Mouse (Mus musculus) ES-Bruce4 (cell line): ENCODE measurements around the gene Cers6. TPM values are rescaled to one million over a fixed set of nuclear protein-coding genes. Genes with fewer than 3 reads are reported as not detected.

ENCODE experiments used
- H3K27ac ChIP-seq: 2 replicates; pipeline ENCODE4 v1.5.1; 2012; ENCODE audit warnings: low read length, inconsistent platforms; ENCODE audit not compliant: insufficient read depth
- H3K27me3 ChIP-seq: 2 replicates; pipeline ENCODE4 v1.6.1; 2012; ENCODE audit warnings: mild to moderate bottlenecking, low read length, inconsistent platforms; ENCODE audit not compliant: control insufficient read depth, poor library complexity, insufficient read depth, severe bottlenecking
- H3K36me3 ChIP-seq: 2 replicates; pipeline ENCODE4 v1.6.1; 2012; ENCODE audit warnings: inconsistent platforms, mild to moderate bottlenecking, low read length, moderate library complexity; ENCODE audit not compliant: control insufficient read depth, poor library complexity, insufficient read depth, severe bottlenecking
- H3K4me1 ChIP-seq: one replicate; pipeline ENCODE4 v1.8.1; 2011; ENCODE audit warnings: low read length; ENCODE audit not compliant: control insufficient read depth, insufficient read depth
- H3K4me3 ChIP-seq: 2 replicates; pipeline ENCODE4 v1.5.1; 2011; ENCODE audit warnings: low read depth, mild to moderate bottlenecking, low read length
- H3K9ac ChIP-seq: 2 replicates; pipeline ENCODE4 v1.6.1; 2012; ENCODE audit warnings: low read depth, mild to moderate bottlenecking, inconsistent platforms; ENCODE audit not compliant: poor library complexity, severe bottlenecking
- H3K9me3 ChIP-seq: replicated peaks from 2 replicates; pipeline ENCODE4 v1.6.1; 2012; ENCODE audit warnings: mild to moderate bottlenecking, low read length, inconsistent platforms; ENCODE audit not compliant: control insufficient read depth, poor library complexity, insufficient read depth, severe bottlenecking
- CTCF ChIP-seq: IDR thresholded peaks from one replicate; pipeline ENCODE4 v1.8.1; 2011; ENCODE audit warnings: low read depth, low read length
- EP300 ChIP-seq: IDR thresholded peaks from 2 replicates; pipeline ENCODE4 v1.6.1; 2011; ENCODE audit warnings: low read depth, low read length; ENCODE audit not compliant: insufficient read depth
- POLR2A ChIP-seq: IDR thresholded peaks from one replicate; pipeline ENCODE4 v1.8.1; 2011; ENCODE audit warnings: low read length; ENCODE audit not compliant: insufficient read depth
- polyA plus RNA-seq: library from polyadenylated mRNA; stranded (reverse); fragments of >200 nt; gene quantifications from 2 replicates; pipeline ENCODE4 v1.2.4, GENCODE M21; 2011; ENCODE audit warnings: low read depth; ENCODE audit not compliant: missing spikeins, insufficient read depth, insufficient read length

Gene Cers6
- polyA plus RNA-seq, 1 experiment, result 17.0 TPM

DNA sequence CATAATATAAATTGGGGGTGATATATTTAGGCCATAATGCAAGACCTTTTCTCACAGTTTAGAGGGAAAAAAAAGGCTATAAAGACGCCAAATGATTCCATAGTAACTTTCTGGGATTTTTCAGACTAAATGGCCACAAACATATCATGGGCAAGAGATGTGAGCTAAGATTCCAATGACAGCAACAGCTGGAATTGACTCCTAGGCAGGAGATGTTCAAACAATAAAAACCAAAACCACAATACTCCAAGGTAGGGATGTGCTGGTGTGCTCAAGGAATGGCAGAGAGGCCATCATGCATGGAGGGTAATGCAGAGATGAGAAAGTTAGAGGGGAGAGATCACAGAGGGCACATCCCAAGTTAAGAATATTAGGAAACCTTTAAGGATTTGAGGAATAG is 257.8 kb downstream of the Cers6 start:
- no peak overlapping the region for H3K4me3 ChIP-seq
- H3K36me3 ChIP-seq, result no peaks in the 10 kb centered on the region
- H3K27me3 ChIP-seq, result no peaks in the 10 kb centered on the region
- no peak overlapping the region for H3K27ac ChIP-seq
- no peak overlapping the region for H3K9ac ChIP-seq
- no peaks in the 10 kb centered on the region for H3K4me1 ChIP-seq
- H3K9me3 ChIP-seq, result no peaks in the 10 kb centered on the region
- TF ChIP-seq CTCF, result no peak
- no peak for TF ChIP-seq POLR2A
- TF ChIP-seq EP300, result no peak

DNA sequence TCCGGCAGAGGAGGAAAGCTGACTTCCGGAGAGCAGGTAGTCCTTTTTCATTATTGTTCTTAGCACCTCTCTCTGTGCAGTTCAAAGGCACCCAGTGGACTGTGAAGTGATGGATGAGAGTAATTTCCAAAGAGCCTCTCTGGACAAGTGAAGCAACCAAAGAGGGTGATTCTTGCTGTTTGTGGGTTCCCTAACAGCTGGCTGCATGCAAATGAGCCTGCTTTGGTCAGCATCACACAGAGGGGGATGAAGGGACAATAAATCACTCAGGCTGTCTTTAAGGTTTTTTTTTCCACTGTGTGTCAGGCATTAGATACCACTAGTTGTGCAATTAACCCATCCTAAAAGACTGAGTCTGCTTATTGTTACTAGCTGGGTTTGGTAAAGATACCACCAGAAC is 258.5 kb downstream of the Cers6 start:
- H3K4me3 ChIP-seq, result no peak overlapping the region
- no peaks in the 10 kb centered on the region for H3K9me3 ChIP-seq
- no peak overlapping the region for H3K27ac ChIP-seq
- no peak overlapping the region for H3K9ac ChIP-seq
- TF ChIP-seq EP300, result no peak
- TF ChIP-seq CTCF, result no peak
- TF ChIP-seq POLR2A, result no peak
- H3K4me1 ChIP-seq, result no peaks in the 10 kb centered on the region
- H3K36me3 ChIP-seq, result no peaks in the 10 kb centered on the region
- H3K27me3 ChIP-seq, result no peaks in the 10 kb centered on the region

DNA sequence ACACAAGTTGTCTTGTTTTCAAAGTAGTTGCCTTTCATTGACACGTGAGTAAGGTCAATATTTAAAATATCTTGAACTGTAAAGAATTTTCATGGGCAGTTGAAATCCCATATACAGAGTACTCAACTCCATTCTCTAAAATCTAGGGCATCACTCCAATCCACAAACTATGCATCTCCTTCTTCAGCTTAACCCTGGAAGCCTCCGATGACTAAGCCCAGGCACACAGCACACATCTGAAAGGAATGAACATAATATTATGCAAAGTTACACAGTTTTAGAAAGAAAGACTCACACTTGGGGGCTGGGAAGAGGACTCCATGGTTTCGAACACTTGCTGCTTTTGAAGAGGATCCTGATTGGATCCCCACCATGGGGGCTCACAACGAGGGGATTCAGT is 260.4 kb downstream of the Cers6 start:
- H3K4me1 ChIP-seq, result no peaks in the 10 kb centered on the region
- H3K9me3 ChIP-seq, result no peaks in the 10 kb centered on the region
- no peaks in the 10 kb centered on the region for H3K27me3 ChIP-seq
- no peak overlapping the region for H3K4me3 ChIP-seq
- TF ChIP-seq CTCF, result no peak
- no peak for TF ChIP-seq POLR2A
- no peak for TF ChIP-seq EP300
- H3K36me3 ChIP-seq, result no peaks in the 10 kb centered on the region
- no peak overlapping the region for H3K27ac ChIP-seq
- no peak overlapping the region for H3K9ac ChIP-seq

DNA sequence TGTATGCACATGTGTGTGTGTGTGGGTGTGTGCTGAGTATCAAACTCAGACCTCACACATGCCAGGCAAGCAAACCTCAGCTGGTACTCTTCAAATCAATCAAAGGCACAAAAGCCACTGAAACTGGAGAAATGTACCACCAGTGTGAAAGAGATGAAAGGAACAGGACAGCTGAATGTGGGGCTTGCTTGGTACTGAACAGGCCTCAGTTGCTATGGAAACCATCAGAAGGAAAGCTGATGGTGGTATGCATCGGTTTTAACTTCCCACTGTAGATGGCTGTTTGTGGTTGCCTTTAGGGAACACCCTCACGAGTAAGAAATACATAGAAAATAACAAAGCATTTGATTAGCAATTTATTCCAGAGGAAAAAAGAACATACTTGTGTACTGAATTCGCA is 264.2 kb downstream of the Cers6 start:
- H3K27ac ChIP-seq, result no peak overlapping the region
- no peaks in the 10 kb centered on the region for H3K36me3 ChIP-seq

DNA sequence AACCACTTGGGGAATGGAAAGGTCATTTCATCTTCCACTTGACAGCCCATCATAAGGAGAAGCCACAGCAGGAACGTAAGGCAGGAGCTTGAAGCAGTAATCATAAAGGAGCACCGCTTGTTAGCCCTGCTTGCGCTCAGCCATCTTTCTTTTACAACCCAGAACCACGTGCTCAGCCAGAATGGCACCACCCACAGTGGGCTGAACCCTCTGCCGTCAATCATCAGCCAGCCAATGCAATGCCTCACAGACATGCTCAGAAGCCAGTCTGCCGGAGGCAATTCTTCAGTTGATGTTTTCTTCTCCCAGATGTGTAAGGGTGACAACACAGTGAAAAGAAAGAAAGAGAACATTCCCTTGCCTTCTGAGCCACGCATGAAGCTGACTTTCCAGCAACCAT is 267.1 kb downstream of the Cers6 start:
- Histone ChIP-seq H3K36me3 (no peaks in the 10 kb centered on the region), H3K9ac (no peak overlapping the region), H3K9me3 (no peaks in the 10 kb centered on the region), H3K27me3 (no peaks in the 10 kb centered on the region), H3K27ac (no peak overlapping the region), H3K4me1 (peaks cover 3% of the 10 kb centered on the region), H3K4me3 (no peak overlapping the region)
- no peak for TF ChIP-seq EP300
- no peak for TF ChIP-seq CTCF
- no peak for TF ChIP-seq POLR2A

More for the DNA sequence above, 264.2 kb downstream of the Cers6 start:
- Histone ChIP-seq H3K4me3 (no peak overlapping the region), H3K27me3 (no peaks in the 10 kb centered on the region), H3K4me1 (no peaks in the 10 kb centered on the region), H3K9me3 (no peaks in the 10 kb centered on the region), H3K9ac (no peak overlapping the region)
- no peak for TF ChIP-seq EP300

DNA sequence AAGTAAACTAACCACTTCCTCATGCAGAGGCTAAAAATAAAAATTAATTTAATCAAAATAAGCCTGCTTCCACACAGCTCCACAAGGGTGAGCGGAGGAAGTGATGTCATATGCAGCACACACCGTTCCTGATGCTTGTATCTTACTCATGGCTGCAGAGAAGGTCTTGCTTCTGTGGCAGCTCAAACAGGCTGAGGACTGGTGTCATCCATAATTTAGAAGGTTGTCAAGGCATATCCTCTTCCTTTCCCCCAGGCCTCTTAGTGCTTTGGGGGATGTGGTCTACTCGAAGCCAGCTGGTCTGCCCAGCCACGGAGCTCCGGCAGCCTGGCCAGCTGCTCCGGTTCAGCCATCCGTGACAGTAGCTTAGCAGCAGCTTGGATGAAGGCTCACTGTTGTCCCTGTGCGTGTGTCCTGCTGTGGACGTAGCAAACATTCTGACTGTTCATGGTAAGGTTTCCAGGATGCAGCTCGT is 267.7 kb downstream of the Cers6 start:
- Histone ChIP-seq H3K4me1 (peaks cover 3% of the 10 kb centered on the region), H3K4me3 (no peak overlapping the region), H3K27ac (no peak overlapping the region), H3K36me3 (no peaks in the 10 kb centered on the region), H3K27me3 (no peaks in the 10 kb centered on the region), H3K9me3 (no peaks in the 10 kb centered on the region), H3K9ac (no peak overlapping the region)
- TF ChIP-seq POLR2A (no peak), CTCF (no peak), EP300 (no peak)
